Mouse (Mus musculus): Measurements from ENCODE around the gene Cd36. TPM values are rescaled to one million over a fixed set of nuclear protein-coding genes. Genes with fewer than 3 reads are reported as not detected.

The Cd36 gene
- polyA plus RNA-seq, 1 experiment = 17.0 TPM

DNA sequence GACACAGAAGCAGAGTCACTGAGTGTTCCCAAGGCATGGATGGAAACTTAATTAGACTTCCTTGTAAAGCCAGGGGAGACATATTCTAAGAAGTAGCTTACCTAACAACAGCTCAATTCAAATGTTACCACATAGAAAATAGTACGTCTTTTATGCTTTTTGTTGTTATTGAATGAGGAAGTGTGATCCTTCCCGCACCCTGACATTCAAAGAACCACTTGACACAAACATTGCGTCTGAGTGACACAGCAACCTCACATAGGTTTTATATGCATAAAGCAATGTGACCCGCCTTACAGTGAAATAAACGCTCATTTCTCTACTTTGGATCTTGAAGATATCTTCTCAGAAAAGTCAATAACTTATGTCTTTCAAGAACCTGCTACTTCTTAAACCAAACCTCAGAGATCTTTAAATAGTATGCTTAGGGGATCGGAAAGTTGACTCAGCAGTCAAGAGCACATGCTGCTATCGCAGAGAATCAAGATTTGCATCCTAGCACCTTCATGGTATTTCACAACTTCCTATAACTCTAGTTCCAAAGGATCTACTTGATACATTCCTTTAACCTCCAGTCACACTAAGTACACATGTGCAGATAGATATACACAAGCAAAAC, 46.4 kb downstream of the Cd36 start:
- no peaks in the 10 kb centered on the region for H3K4me1 ChIP-seq (replicated peaks; ENCODE audit: control insufficient read depth, insufficient read depth, low read length)
- no peaks in the 10 kb centered on the region for H3K27me3 ChIP-seq (ENCODE audit: control insufficient read depth, insufficient read depth, low read length)
- no peak for DNase-seq
- no peak overlapping the region for H3K4me3 ChIP-seq (ENCODE audit: control insufficient read depth, insufficient read depth, low read length)
- 32% methylated on average over 7 of the region's 7 CpGs for WGBS
- no peak for TF ChIP-seq POLR2A (IDR thresholded peaks at IDR 0.05; ENCODE audit: control insufficient read depth, extremely low read depth, insufficient read depth, low read length, poor library complexity)
- no peak for TF ChIP-seq CTCF (IDR thresholded peaks at IDR 0.05; ENCODE audit: borderline replicate concordance, control insufficient read depth, extremely low read depth, insufficient read depth, low read length, poor library complexity)
- no peaks in the 10 kb centered on the region for H3K36me3 ChIP-seq (ENCODE audit: control insufficient read depth, insufficient read depth, low read length)
- H3K27ac ChIP-seq (ENCODE audit: control insufficient read depth, insufficient read depth, low read length) = no peak overlapping the region

DNA sequence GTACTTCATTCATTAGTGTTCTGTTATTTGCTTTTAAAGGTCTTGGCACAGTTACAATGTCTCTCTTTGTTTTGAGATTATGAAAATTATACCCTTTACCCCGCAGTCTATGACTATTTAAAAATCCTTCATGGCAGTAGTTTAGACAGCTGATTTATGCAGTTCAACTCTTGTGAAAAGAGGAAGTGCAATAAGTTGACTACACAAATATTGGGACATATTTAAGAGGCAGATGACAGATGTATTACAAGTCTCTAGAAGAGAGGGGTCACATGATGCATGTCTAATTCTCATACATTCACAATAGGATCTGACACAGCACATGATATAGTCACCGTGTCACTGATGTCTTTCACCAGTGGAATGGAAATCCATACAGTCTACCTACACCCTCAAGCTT, 49.1 kb downstream of the Cd36 start:
- H3K36me3 ChIP-seq (ENCODE audit: control insufficient read depth, insufficient read depth, low read length) = no peaks in the 10 kb centered on the region
- no peak overlapping the region for H3K4me3 ChIP-seq (ENCODE audit: control insufficient read depth, insufficient read depth, low read length)

DNA sequence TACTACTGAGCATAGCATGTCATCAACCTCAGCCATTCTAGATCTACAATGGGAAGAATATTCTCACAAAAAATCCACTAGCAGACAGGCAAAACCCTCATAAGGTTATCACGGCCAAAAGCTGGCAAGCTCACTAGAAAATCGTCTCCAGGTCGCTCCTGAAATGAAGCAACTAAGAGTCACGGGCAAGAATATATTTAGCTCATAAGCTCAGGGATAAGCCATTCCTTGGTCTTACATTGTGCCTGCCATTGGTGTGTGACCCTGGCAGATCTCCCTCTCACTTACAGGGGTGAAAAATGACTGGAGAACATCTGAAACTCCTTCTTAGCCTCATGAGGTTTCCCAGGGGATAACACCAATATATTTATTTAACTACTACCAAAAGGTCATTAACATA, 52.2 kb downstream of the Cd36 start:
- H3K4me3 ChIP-seq (ENCODE audit: control insufficient read depth, insufficient read depth, low read length) = no peak overlapping the region
- no peak overlapping the region for H3K27ac ChIP-seq (ENCODE audit: control insufficient read depth, insufficient read depth, low read length)
- no peaks in the 10 kb centered on the region for H3K27me3 ChIP-seq (ENCODE audit: control insufficient read depth, insufficient read depth, low read length)
- WGBS = 97% methylated on average over 4 of the region's 4 CpGs
- no peak for DNase-seq
- no peaks in the 10 kb centered on the region for H3K4me1 ChIP-seq (replicated peaks; ENCODE audit: control insufficient read depth, insufficient read depth, low read length)
- TF ChIP-seq CTCF (IDR thresholded peaks at IDR 0.05; ENCODE audit: borderline replicate concordance, control insufficient read depth, extremely low read depth, insufficient read depth, low read length, poor library complexity) = no peak
- TF ChIP-seq POLR2A (IDR thresholded peaks at IDR 0.05; ENCODE audit: control insufficient read depth, extremely low read depth, insufficient read depth, low read length, poor library complexity) = no peak
- H3K36me3 ChIP-seq (ENCODE audit: control insufficient read depth, insufficient read depth, low read length) = no peaks in the 10 kb centered on the region

More for the DNA sequence above, 49.1 kb downstream of the Cd36 start:
- Histone ChIP-seq H3K27me3 (ENCODE audit: control insufficient read depth, insufficient read depth, low read length) (no peaks in the 10 kb centered on the region), H3K27ac (ENCODE audit: control insufficient read depth, insufficient read depth, low read length) (no peak overlapping the region), H3K4me1 (replicated peaks; ENCODE audit: control insufficient read depth, insufficient read depth, low read length) (no peaks in the 10 kb centered on the region)
- DNase-seq = no peak
- no peak for TF ChIP-seq CTCF (IDR thresholded peaks at IDR 0.05; ENCODE audit: borderline replicate concordance, control insufficient read depth, extremely low read depth, insufficient read depth, low read length, poor library complexity)
- TF ChIP-seq POLR2A (IDR thresholded peaks at IDR 0.05; ENCODE audit: control insufficient read depth, extremely low read depth, insufficient read depth, low read length, poor library complexity) = no peak
- WGBS = 16% methylated on average over 2 of the region's 2 CpGs

DNA sequence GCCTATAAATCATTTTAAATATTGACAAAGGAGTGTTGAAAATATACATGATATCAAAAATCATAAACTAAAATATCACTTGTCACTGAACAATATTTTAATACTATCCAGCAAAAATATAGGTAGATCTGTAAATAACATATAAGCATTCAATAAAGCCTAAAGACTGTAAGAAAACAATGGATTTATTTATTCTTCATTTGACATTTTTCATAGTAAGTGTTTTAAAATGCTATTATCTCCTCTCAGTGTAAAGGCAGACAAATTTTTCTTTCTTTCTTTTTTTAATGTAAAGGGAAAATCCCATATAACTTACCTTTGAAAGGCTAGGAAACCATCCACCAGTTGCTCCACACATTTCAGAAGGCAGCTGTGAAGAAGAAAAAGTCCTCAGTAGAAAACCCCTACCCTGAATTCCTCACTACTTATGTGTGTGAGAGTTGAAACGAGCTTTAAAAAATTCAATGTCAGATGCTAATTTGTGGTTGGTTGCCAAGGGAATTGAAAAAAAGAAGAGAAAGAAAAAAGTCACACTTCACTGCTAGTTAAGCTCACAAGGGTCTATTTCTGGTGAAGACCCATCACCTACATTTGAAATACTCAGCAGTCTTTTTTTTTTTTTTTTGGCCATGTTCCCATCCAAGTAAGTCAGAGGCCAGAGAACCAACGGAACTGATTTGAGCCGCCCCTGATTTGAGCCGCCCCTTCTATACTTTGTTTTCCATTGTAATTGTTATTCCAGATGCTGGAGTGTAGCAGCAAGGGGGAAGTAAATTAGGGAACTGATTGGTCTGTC, 53.1 kb downstream of the Cd36 start:
- 53% methylated on average over 4 of the region's 4 CpGs for WGBS
- Histone ChIP-seq H3K27me3 (ENCODE audit: control insufficient read depth, insufficient read depth, low read length) (no peaks in the 10 kb centered on the region), H3K4me3 (ENCODE audit: control insufficient read depth, insufficient read depth, low read length) (no peak overlapping the region), H3K4me1 (replicated peaks; ENCODE audit: control insufficient read depth, insufficient read depth, low read length) (no peaks in the 10 kb centered on the region), H3K36me3 (ENCODE audit: control insufficient read depth, insufficient read depth, low read length) (no peaks in the 10 kb centered on the region), H3K27ac (ENCODE audit: control insufficient read depth, insufficient read depth, low read length) (no peak overlapping the region)
- DNase-seq = no peak
- TF ChIP-seq POLR2A (IDR thresholded peaks at IDR 0.05; ENCODE audit: control insufficient read depth, extremely low read depth, insufficient read depth, low read length, poor library complexity) (no peak), CTCF (IDR thresholded peaks at IDR 0.05; ENCODE audit: borderline replicate concordance, control insufficient read depth, extremely low read depth, insufficient read depth, low read length, poor library complexity) (no peak)

DNA sequence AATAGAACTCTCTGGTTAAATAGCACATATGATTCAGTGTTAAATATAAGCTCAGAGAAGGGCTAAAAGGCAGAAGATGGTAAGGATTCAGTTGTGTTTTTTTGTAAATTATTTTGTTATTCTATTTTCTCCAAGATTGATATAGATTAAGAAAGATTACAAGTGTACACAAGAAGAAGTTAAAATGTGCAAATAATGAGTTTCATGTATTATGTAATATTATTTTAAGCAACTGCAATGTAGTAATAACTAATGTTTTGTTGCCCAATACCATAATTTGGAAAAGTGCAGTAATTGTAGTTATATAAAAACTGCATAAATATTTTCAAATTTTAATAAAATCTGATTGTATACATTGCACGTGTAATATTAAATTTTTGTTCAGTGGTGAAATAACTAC, 54.8 kb downstream of the Cd36 start:
- TF ChIP-seq CTCF (IDR thresholded peaks at IDR 0.05; ENCODE audit: borderline replicate concordance, control insufficient read depth, extremely low read depth, insufficient read depth, low read length, poor library complexity) (no peak), POLR2A (IDR thresholded peaks at IDR 0.05; ENCODE audit: control insufficient read depth, extremely low read depth, insufficient read depth, low read length, poor library complexity) (no peak)
- 100% methylated on average over 1 of the region's 1 CpGs for WGBS
- Histone ChIP-seq H3K27ac (ENCODE audit: control insufficient read depth, insufficient read depth, low read length) (no peak overlapping the region), H3K4me1 (replicated peaks; ENCODE audit: control insufficient read depth, insufficient read depth, low read length) (no peaks in the 10 kb centered on the region), H3K36me3 (ENCODE audit: control insufficient read depth, insufficient read depth, low read length) (no peaks in the 10 kb centered on the region), H3K27me3 (ENCODE audit: control insufficient read depth, insufficient read depth, low read length) (no peaks in the 10 kb centered on the region), H3K4me3 (ENCODE audit: control insufficient read depth, insufficient read depth, low read length) (no peak overlapping the region)
- no peak for DNase-seq

DNA sequence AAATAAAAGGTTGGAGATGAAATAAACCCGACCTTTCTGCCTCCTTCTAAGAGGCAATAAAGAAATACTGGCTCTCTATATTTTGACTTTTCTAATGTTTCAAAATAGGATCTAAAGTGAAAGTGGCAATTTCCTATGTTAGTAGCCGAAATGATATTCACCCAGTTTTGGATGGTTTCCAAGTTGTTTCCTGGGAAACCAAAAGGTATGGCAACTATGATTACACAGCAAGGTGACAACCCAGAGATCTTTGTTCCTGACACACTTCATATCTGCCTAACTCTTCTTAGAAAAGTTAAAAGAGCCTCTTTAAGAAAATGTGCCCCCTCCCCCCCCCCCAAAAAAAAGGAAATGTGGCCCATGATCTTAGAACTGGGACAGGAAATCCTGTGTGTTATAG, 58.1 kb downstream of the Cd36 start:
- 8% methylated on average over 2 of the region's 2 CpGs for WGBS
- Histone ChIP-seq H3K4me1 (replicated peaks; ENCODE audit: control insufficient read depth, insufficient read depth, low read length) (no peaks in the 10 kb centered on the region), H3K27me3 (ENCODE audit: control insufficient read depth, insufficient read depth, low read length) (no peaks in the 10 kb centered on the region), H3K27ac (ENCODE audit: control insufficient read depth, insufficient read depth, low read length) (no peak overlapping the region), H3K4me3 (ENCODE audit: control insufficient read depth, insufficient read depth, low read length) (no peak overlapping the region), H3K36me3 (ENCODE audit: control insufficient read depth, insufficient read depth, low read length) (no peaks in the 10 kb centered on the region)
- no peak for TF ChIP-seq CTCF (IDR thresholded peaks at IDR 0.05; ENCODE audit: borderline replicate concordance, control insufficient read depth, extremely low read depth, insufficient read depth, low read length, poor library complexity)
- DNase-seq = no peak
